Mouse (Mus musculus): ENCODE data around the gene Cxadr. TPM values are rescaled to one million over a fixed set of nuclear protein-coding genes. Genes with fewer than 3 reads are reported as not detected.

The Cxadr gene
- polyA plus RNA-seq, 1 experiment from 2014 or later = 37.2 TPM

DNA sequence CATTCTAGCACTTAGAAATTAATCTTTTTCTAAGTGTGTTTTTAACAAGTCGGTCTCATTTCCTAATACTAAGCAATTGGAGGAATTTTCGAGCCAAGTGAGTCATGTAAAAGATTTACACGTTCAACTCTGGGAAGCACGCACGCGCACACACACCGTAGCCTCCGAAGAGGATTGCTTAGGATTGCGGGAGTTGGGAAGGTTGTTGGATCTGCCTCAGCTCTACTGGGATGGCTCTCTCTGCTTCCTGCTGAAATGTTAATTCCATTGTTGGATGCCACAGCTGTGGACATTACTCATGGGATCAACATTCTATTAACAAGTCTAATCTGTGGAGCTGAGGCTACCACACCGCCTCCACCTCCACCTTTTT, 1.4 kb downstream of the Cxadr start:
- Histone ChIP-seq H3K36me3 (ENCODE audit: insufficient read depth, low read length) (no peaks in the 10 kb centered on the region), H3K27ac (ENCODE audit: low read length) (no peak overlapping the region), H3K27me3 (ENCODE audit: insufficient read depth, low read length) (0 out of 2 replicates have a peak, but pooled peaks cover 2% of the 10 kb centered on the region), H3K4me3 (ENCODE audit: low read length) (peak overlapping the region; percentile 63), H3K9ac (replicated peaks; ENCODE audit: low read length) (peak overlapping the region; percentile 66), H3K9me3 (ENCODE audit: low read length) (no peaks in the 10 kb centered on the region), H3K4me2 (replicated peaks; ENCODE audit: low read depth, low read length) (peak overlapping the region; percentile 74), H3K4me1 (ENCODE audit: insufficient read depth, low read length) (peaks cover 11% of the 10 kb centered on the region; the same call in 1 of the 2 replicates)
- 5% methylated on average over 10 of the region's 10 CpGs for WGBS
- no peak for ATAC-seq (ENCODE audit: low FRiP score, low TSS enrichment)

GRCm38 (mm10) chr16:78305606-78306100, 4.4 kb downstream of the Cxadr start:
- no peak for ATAC-seq (ENCODE audit: low FRiP score, low TSS enrichment)
- Histone ChIP-seq H3K9ac (replicated peaks; ENCODE audit: low read length) (no peak overlapping the region), H3K27me3 (ENCODE audit: insufficient read depth, low read length) (no peaks in the 10 kb centered on the region), H3K4me1 (ENCODE audit: insufficient read depth, low read length) (peaks cover 11% of the 10 kb centered on the region; the same call in 1 of the 2 replicates), H3K36me3 (ENCODE audit: insufficient read depth, low read length) (no peaks in the 10 kb centered on the region), H3K4me3 (ENCODE audit: low read length) (no peak overlapping the region), H3K4me2 (replicated peaks; ENCODE audit: low read depth, low read length) (no peak overlapping the region), H3K27ac (ENCODE audit: low read length) (no peak overlapping the region), H3K9me3 (ENCODE audit: low read length) (no peaks in the 10 kb centered on the region)
- WGBS = 50% methylated on average over 12 of the region's 12 CpGs

GRCm38 (mm10) chr16:78306606-78307005, 5.3 kb downstream of the Cxadr start:
- Histone ChIP-seq H3K27me3 (ENCODE audit: insufficient read depth, low read length) (no peaks in the 10 kb centered on the region), H3K4me2 (replicated peaks; ENCODE audit: low read depth, low read length) (no peak overlapping the region), H3K27ac (ENCODE audit: low read length) (no peak overlapping the region), H3K9me3 (ENCODE audit: low read length) (no peaks in the 10 kb centered on the region), H3K4me3 (ENCODE audit: low read length) (no peak overlapping the region), H3K36me3 (ENCODE audit: insufficient read depth, low read length) (no peaks in the 10 kb centered on the region), H3K9ac (replicated peaks; ENCODE audit: low read length) (no peak overlapping the region), H3K4me1 (ENCODE audit: insufficient read depth, low read length) (peaks cover 11% of the 10 kb centered on the region; the same call in 1 of the 2 replicates)
- WGBS = 86% methylated on average over 8 of the region's 8 CpGs
- ATAC-seq (ENCODE audit: low FRiP score, low TSS enrichment) = no peak

DNA sequence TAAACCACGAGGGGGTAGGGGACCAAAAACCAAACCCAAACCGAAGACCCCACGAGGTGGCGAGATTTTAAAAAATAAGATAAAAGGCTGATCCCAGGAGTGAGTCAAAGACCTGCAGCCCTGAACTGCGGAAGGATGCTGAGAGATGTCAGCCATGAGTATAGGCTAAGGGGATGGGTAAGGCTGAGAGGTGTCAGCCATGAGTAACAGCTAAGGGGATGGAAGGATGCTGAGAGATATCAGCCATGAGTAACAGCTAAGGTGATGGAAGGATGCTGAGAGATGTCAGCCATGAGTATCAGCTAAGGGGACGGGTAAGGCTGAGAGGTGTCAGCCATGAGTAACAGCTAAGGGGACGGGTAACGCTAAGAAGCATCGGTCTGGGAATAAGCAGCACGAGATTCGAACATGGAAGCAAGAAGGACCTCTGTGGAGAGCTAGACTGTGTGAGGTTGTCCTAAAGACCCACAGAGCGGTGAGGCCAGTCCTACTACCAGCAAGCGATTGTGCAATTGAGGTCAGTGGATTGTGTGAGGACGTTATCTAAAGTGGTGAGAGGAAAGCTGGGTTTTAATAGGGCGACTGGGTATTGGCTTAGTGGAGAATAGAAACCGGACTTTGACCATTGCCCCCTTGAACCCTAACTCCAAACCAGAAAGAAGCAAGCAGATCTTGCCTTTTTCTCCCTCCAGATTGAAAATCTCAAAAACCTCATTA, 6.3 kb downstream of the Cxadr start:
- H3K36me3 ChIP-seq (ENCODE audit: insufficient read depth, low read length) = no peaks in the 10 kb centered on the region
- H3K4me1 ChIP-seq (ENCODE audit: insufficient read depth, low read length) = peaks cover 11% of the 10 kb centered on the region; the same call in 1 of the 2 replicates
- WGBS = 91% methylated on average over 16 of the region's 16 CpGs
- no peak for ATAC-seq (ENCODE audit: low FRiP score, low TSS enrichment)
- no peak overlapping the region for H3K27ac ChIP-seq (ENCODE audit: low read length)
- no peaks in the 10 kb centered on the region for H3K27me3 ChIP-seq (ENCODE audit: insufficient read depth, low read length)
- H3K9ac ChIP-seq (replicated peaks; ENCODE audit: low read length) = no peak overlapping the region
- H3K4me2 ChIP-seq (replicated peaks; ENCODE audit: low read depth, low read length) = no peak overlapping the region
- no peaks in the 10 kb centered on the region for H3K9me3 ChIP-seq (ENCODE audit: low read length)
- H3K4me3 ChIP-seq (ENCODE audit: low read length) = no peak overlapping the region

GRCm38 (mm10) chr16:78309258-78309657, 8.0 kb downstream of the Cxadr start:
- Histone ChIP-seq H3K9ac (replicated peaks; ENCODE audit: low read length) (no peak overlapping the region), H3K4me3 (ENCODE audit: low read length) (no peak overlapping the region), H3K36me3 (ENCODE audit: insufficient read depth, low read length) (no peaks in the 10 kb centered on the region), H3K4me1 (ENCODE audit: insufficient read depth, low read length) (peaks cover 13% of the 10 kb centered on the region; the same call in 1 of the 2 replicates), H3K27me3 (ENCODE audit: insufficient read depth, low read length) (no peaks in the 10 kb centered on the region), H3K9me3 (ENCODE audit: low read length) (no peaks in the 10 kb centered on the region), H3K4me2 (replicated peaks; ENCODE audit: low read depth, low read length) (no peak overlapping the region), H3K27ac (ENCODE audit: low read length) (no peak overlapping the region)
- ATAC-seq (ENCODE audit: low FRiP score, low TSS enrichment) = no peak
- whole genome bisulfite sequencing = 59% methylated on average over 6 of the region's 6 CpGs

- Histone ChIP-seq H3K4me2 (replicated peaks; ENCODE audit: low read depth, low read length) (0 out of 2 replicates have a peak overlapping the region, but pooled peaks have one; percentile 11), H3K27me3 (ENCODE audit: insufficient read depth, low read length) (no peaks in the 10 kb centered on the region), H3K4me3 (ENCODE audit: low read length) (no peak overlapping the region), H3K27ac (ENCODE audit: low read length) (no peak overlapping the region), H3K9me3 (ENCODE audit: low read length) (no peaks in the 10 kb centered on the region), H3K36me3 (ENCODE audit: insufficient read depth, low read length) (no peaks in the 10 kb centered on the region), H3K9ac (replicated peaks; ENCODE audit: low read length) (no peak overlapping the region), H3K4me1 (ENCODE audit: insufficient read depth, low read length) (peaks cover 10% of the 10 kb centered on the region; the same call in 1 of the 2 replicates)
- ATAC-seq (ENCODE audit: low FRiP score, low TSS enrichment) = no peak
- WGBS = 42% methylated on average over 16 of the region's 16 CpGs
These were observed 12.0 kb downstream of the Cxadr start for GRCm38 (mm10) chr16:78313135-78313887.

GRCm38 (mm10) chr16:78314026-78314425, 12.7 kb downstream of the Cxadr start:
- 76% methylated on average over 6 of the region's 6 CpGs for WGBS
- H3K4me3 ChIP-seq (ENCODE audit: low read length) = no peak overlapping the region
- H3K9me3 ChIP-seq (ENCODE audit: low read length) = no peaks in the 10 kb centered on the region
- H3K36me3 ChIP-seq (ENCODE audit: insufficient read depth, low read length) = no peaks in the 10 kb centered on the region
- H3K27me3 ChIP-seq (ENCODE audit: insufficient read depth, low read length) = no peaks in the 10 kb centered on the region
- H3K27ac ChIP-seq (ENCODE audit: low read length) = no peak overlapping the region
- no peak overlapping the region for H3K4me2 ChIP-seq (replicated peaks; ENCODE audit: low read depth, low read length)
- H3K9ac ChIP-seq (replicated peaks; ENCODE audit: low read length) = no peak overlapping the region
- H3K4me1 ChIP-seq (ENCODE audit: insufficient read depth, low read length) = peaks cover 10% of the 10 kb centered on the region; the same call in 1 of the 2 replicates
- ATAC-seq (ENCODE audit: low FRiP score, low TSS enrichment) = no peak

- no peak overlapping the region for H3K27ac ChIP-seq (ENCODE audit: low read length)
- no peaks in the 10 kb centered on the region for H3K27me3 ChIP-seq (ENCODE audit: insufficient read depth, low read length)
- H3K4me2 ChIP-seq (replicated peaks; ENCODE audit: low read depth, low read length) = no peak overlapping the region
- no peaks in the 10 kb centered on the region for H3K9me3 ChIP-seq (ENCODE audit: low read length)
- no peaks in the 10 kb centered on the region for H3K36me3 ChIP-seq (ENCODE audit: insufficient read depth, low read length)
- WGBS = 90% methylated on average over 9 of the region's 9 CpGs
- no peak overlapping the region for H3K4me3 ChIP-seq (ENCODE audit: low read length)
- H3K4me1 ChIP-seq (ENCODE audit: insufficient read depth, low read length) = peaks cover 15% of the 10 kb centered on the region
- ATAC-seq (ENCODE audit: low FRiP score, low TSS enrichment) = no peak
- no peak overlapping the region for H3K9ac ChIP-seq (replicated peaks; ENCODE audit: low read length)
These were observed 15.6 kb downstream of the Cxadr start for GRCm38 (mm10) chr16:78316849-78317248.

DNA sequence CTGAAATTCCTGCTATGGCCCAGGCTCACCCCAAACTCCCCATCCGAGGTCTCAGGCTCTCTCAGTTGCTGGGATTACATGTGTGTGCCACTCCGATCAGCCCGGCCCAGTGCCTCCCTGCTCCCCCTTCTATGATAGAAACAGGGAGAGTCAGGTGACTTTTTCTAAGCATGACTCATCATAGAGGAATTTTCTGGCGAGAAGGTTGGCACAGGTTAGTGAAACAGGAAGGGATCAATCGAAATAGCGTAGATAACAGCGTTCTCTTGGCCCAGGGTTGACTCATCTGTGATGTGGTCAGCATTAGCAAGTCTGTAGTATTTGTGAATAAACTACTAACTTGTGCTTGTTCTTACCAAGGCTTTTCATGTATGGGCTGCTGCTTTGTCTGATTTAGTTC, 16.7 kb downstream of the Cxadr start:
- no peak overlapping the region for H3K9ac ChIP-seq (replicated peaks; ENCODE audit: low read length)
- H3K27ac ChIP-seq (ENCODE audit: low read length) = no peak overlapping the region
- no peaks in the 10 kb centered on the region for H3K36me3 ChIP-seq (ENCODE audit: insufficient read depth, low read length)
- peaks cover 21% of the 10 kb centered on the region for H3K4me1 ChIP-seq (ENCODE audit: insufficient read depth, low read length)
- 69% methylated on average over 7 of the region's 7 CpGs for WGBS
- H3K27me3 ChIP-seq (ENCODE audit: insufficient read depth, low read length) = no peaks in the 10 kb centered on the region
- H3K4me2 ChIP-seq (replicated peaks; ENCODE audit: low read depth, low read length) = no peak overlapping the region
- H3K9me3 ChIP-seq (ENCODE audit: low read length) = no peaks in the 10 kb centered on the region
- no peak; the same call in 1 of the 2 replicates for ATAC-seq (ENCODE audit: low FRiP score, low TSS enrichment)
- H3K4me3 ChIP-seq (ENCODE audit: low read length) = no peak overlapping the region

GRCm38 (mm10) chr16:78319711-78320110, 18.4 kb downstream of the Cxadr start:
- H3K27me3 ChIP-seq (ENCODE audit: insufficient read depth, low read length) = no peaks in the 10 kb centered on the region
- no peak overlapping the region for H3K9ac ChIP-seq (replicated peaks; ENCODE audit: low read length)
- no peak overlapping the region for H3K4me2 ChIP-seq (replicated peaks; ENCODE audit: low read depth, low read length)
- ATAC-seq (ENCODE audit: low FRiP score, low TSS enrichment) = no peak
- no peak overlapping the region for H3K4me3 ChIP-seq (ENCODE audit: low read length)
- peaks cover 10% of the 10 kb centered on the region; the same call in 1 of the 2 replicates for H3K4me1 ChIP-seq (ENCODE audit: insufficient read depth, low read length)
- WGBS = 79% methylated on average over 7 of the region's 7 CpGs
- no peaks in the 10 kb centered on the region for H3K36me3 ChIP-seq (ENCODE audit: insufficient read depth, low read length)
- H3K27ac ChIP-seq (ENCODE audit: low read length) = no peak overlapping the region
- no peaks in the 10 kb centered on the region for H3K9me3 ChIP-seq (ENCODE audit: low read length)
